Mouse (Mus musculus): ENCODE data around the gene Cep170b. TPM values are rescaled to one million over a fixed set of nuclear protein-coding genes. Genes with fewer than 3 reads are reported as not detected.

Cep170b gene
- polyA plus RNA-seq, 1 experiment from 2014 or later: 36.0 TPM

Small RNA genes lying within 50 kb of the gene (microRNA-seq; reads per million reads assigned to microRNA genes)
- not detected for gene Mir6940

Other genes starting within 250 kb of the Cep170b start
- 0.16 and 0.17 TPM in 2 replicates for gene A530016L24Rik, start 231.0 kb upstream of the Cep170b start, polyA plus RNA-seq (2015; fragmentation: Nextera tagmentation; extraction: Ambion mirVana)
- gene Tmem179, start 203.7 kb upstream of the Cep170b start, polyA plus RNA-seq (2015; fragmentation: Nextera tagmentation; extraction: Ambion mirVana): 96.8 and 100 TPM in 2 replicates
- gene Inf2, start 131.7 kb upstream of the Cep170b start, polyA plus RNA-seq (2015; fragmentation: Nextera tagmentation; extraction: Ambion mirVana): 0.53 and 0.67 TPM in 2 replicates
- gene Adssl1, start 100.4 kb upstream of the Cep170b start, polyA plus RNA-seq (2015; fragmentation: Nextera tagmentation; extraction: Ambion mirVana): 4.0 and 4.2 TPM in 2 replicates
- gene Siva1, start 75.8 kb upstream of the Cep170b start, polyA plus RNA-seq (2015; fragmentation: Nextera tagmentation; extraction: Ambion mirVana): 41.7 and 44.1 TPM in 2 replicates
- gene Akt1, start 45.6 kb upstream of the Cep170b start, polyA plus RNA-seq (2015; fragmentation: Nextera tagmentation; extraction: Ambion mirVana): 58.7 and 60.4 TPM in 2 replicates
- gene Zbtb42, start 41.6 kb upstream of the Cep170b start, polyA plus RNA-seq (2015; fragmentation: Nextera tagmentation; extraction: Ambion mirVana): 0.73 and 1.2 TPM in 2 replicates
- 4.9 and 5.9 TPM in 2 replicates for gene Pld4, start 40.2 kb downstream of the Cep170b start, polyA plus RNA-seq (2015; fragmentation: Nextera tagmentation; extraction: Ambion mirVana)
- 1.4 and 2.0 TPM in 2 replicates for gene Ahnak2, start 82.2 kb downstream of the Cep170b start, polyA plus RNA-seq (2015; fragmentation: Nextera tagmentation; extraction: Ambion mirVana)
- 25.2 and 26.1 TPM in 2 replicates for gene Clba1, start 88.5 kb downstream of the Cep170b start, polyA plus RNA-seq (2015; fragmentation: Nextera tagmentation; extraction: Ambion mirVana)
- 32.6 and 37.6 TPM in 2 replicates for gene Cdca4, start 109.0 kb downstream of the Cep170b start, polyA plus RNA-seq (2015; fragmentation: Nextera tagmentation; extraction: Ambion mirVana)
- 0.14 TPM in 1 of 2 replicates, not detected in the other for gene Gpr132, start 147.8 kb downstream of the Cep170b start, polyA plus RNA-seq (2015; fragmentation: Nextera tagmentation; extraction: Ambion mirVana)
- gene Jag2, start 209.3 kb downstream of the Cep170b start, polyA plus RNA-seq (2015; fragmentation: Nextera tagmentation; extraction: Ambion mirVana): 10.4 and 14.8 TPM in 2 replicates
- gene Nudt14, start 221.7 kb downstream of the Cep170b start, polyA plus RNA-seq (2015; fragmentation: Nextera tagmentation; extraction: Ambion mirVana): 48.0 and 53.1 TPM in 2 replicates

Data from midbrain, embryonic 16.5 days (tissue).